Mouse (Mus musculus): ENCODE results near the gene Creg1.
A peak's percentile ranks its signal among the peaks of the same experiment; 100 is the strongest.

Gene Creg1

GRCm38 (mm10) chr1:165789066-165789660 lies 25.6 kb downstream of the Creg1 start:
- DNase-seq: no peak

DNA sequence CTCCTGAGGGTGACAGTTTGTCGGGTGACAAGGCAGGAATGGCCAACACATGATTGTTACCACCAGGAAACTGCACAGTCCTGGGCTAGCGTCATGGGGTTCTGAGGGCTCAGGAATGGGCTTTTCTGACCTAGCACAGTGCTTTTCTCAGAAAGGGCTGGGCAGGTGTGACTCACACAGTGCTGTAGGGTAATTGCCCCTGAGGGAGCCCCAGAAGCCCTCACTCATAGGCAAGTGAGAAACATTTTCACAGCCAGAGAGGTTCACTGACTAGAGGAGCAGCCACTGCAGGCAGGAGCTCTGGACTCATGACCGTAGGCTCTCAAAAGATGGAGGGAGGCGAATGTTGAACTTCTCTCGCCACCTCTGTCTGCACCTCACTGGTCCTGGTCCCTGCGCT lies 26.4 kb downstream of the Creg1 start:
- no peak for DNase-seq

- DNase-seq: no peak
Measured at GRCm38 (mm10) chr1:165790461-165791210, 27.1 kb downstream of the Creg1 start.

- no peak for DNase-seq
Measured at GRCm38 (mm10) chr1:165791411-165791810, 27.9 kb downstream of the Creg1 start.

- no peak for DNase-seq
Measured at GRCm38 (mm10) chr1:165801709-165802310, 38.3 kb downstream of the Creg1 start.

DNA sequence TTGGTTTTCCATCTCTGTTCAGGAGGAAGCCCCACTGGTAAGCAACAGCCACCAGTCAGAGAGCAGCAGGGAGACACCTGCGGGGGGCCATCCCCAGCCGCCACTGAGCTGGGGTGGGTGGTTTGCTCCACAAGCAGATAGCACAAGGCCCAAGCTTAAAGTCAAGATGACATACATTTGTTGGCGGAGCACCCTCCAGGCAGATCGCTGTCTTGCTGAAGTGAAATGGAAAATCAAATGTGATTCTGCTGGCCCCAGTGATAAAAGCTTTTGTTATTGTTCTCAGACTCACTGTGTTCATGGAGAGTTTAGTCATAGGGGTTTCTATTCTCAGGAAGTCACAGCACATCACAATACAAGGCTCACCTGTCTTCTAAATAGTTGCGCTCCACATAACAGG lies 39.6 kb downstream of the Creg1 start:
- no peak for DNase-seq

GRCm38 (mm10) chr1:165804133-165804532 lies 40.6 kb downstream of the Creg1 start:
- no peak for DNase-seq

GRCm38 (mm10) chr1:165810633-165811032 lies 47.1 kb downstream of the Creg1 start:
- no peak for DNase-seq

DNA sequence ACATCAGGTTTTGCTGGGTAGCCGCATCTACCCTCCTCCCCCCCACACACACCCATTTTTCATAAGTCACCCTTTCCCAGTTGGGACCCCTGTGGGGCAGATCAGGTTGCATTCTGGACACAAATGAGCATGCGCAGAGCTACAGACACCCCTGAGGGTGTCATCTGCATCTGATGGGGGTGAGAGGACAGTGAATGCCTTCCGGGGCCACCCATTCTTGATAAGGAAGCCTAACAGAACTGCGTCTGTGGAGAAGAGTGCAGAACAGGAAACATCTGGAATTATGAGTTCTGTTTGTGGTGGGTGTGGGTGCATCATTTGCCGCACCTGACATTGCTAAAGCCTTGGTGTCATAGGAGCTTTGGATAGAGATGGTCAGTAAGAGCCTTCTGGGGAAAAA lies 47.6 kb downstream of the Creg1 start:
- DNase-seq: no peak

- DNase-seq: no peak
Measured at GRCm38 (mm10) chr1:165812775-165813174, 49.2 kb downstream of the Creg1 start.

DNA sequence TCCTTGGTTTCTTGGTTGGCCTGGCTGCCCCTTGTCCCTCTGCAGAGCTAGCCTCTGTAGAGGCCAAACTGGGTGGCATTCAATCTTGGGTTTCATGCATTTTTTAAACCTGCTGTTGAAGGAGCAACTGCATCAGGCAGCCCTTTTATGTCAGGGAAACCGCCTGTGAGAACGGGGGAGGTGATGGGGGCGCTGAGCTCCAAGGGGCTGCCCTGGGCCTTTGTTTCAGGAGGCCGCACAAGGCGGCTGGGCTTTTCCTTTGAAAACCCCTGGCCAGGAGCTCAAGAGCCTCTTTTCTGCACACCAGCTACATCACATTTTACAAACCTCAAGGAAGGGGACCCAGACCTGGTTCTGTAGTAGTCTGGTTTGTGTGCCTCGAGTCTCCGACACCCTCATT lies 50.6 kb downstream of the Creg1 start:
- DNase-seq: no peak

DNA sequence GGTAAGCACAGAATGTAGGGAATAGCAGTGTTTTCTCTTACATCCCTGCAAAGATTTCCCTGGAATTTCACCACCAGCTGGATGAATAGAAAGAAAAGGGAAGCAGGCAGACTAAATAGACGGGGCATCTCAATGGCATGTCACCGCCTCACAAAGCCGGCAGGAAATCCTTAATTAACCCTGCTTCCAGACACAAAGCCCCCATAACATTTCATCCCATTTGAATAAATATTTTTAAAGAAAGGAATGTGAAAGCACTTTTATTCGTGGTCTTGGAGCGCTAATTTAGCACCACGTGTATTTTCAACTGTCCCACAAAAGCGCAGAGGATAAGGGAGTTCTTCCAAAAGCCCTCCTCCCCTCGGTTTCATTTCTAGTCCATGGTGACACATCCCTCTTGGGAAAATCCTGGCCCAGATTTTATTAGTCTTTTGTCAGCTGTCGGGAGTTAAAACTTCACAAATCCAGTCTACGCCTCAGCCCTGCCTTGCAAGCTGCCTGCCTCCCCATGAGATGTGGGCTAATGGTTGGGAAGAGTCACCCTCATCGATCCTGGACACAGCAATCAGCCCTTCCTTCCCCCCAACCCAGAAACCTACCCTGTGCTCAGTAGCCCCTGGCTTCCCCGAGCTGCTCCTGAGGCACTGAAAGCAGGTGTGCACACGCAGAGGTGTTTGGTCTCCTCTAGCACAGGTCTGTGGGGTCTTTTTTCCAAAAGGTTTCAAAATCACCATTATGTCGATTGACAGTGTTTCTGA lies 51.2 kb downstream of the Creg1 start:
- DNase-seq: no peak

GRCm38 (mm10) chr1:165816391-165816790 lies 52.8 kb downstream of the Creg1 start:
- DNase-seq: no peak

DNA sequence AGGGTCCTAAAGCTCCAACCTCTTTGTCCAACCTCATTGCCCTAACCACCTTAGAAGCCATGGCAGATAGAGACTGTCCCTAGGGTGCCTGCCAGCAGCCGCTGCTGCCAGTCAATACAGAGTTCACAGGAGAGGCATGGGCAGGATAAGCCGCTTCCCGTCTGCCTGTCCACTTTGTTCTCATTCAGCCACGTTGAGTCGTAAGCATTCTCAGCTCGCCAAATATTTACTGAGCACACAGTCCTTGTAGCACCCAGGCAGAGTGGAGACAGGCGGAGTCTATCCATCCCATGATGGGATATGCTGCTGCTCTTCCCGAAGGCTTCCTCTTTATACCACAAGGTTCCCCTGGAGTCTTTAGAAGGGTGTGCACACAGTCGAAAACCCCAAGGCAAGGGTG lies 53.7 kb downstream of the Creg1 start:
- no peak for DNase-seq

GRCm38 (mm10) chr1:165818145-165818860 lies 54.8 kb downstream of the Creg1 start:
- DNase-seq: peak; percentile 88

DNA sequence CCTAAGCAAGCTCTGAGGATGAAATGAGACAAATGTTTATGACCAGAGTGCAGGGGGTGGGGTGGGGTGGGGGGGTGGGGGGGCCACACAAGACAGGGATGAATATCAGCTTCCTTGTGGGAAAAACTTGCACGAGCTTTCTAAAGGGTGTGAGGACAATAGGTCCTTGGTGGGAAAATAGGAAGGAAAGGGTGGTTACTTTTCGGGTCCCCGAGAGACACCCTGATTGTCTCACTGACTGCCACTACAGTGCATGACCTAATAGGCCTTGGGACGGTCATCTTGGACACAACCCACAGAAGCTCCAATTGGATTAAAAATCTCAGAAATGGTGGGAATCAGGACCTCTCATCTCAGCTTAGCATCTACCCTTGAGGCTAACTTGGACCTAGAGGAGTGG lies 55.6 kb downstream of the Creg1 start:
- DNase-seq: no peak

- no peak for DNase-seq
Measured at GRCm38 (mm10) chr1:165822031-165822430, 58.5 kb downstream of the Creg1 start.
